Mouse (Mus musculus): ENCODE measurements around the gene Prkcd.

- no peak for TF ChIP-seq GATA1 (IDR thresholded peaks at IDR 0.05; ENCODE audit: low read length)
- TF ChIP-seq TAL1 (IDR thresholded peaks at IDR 0.05; ENCODE audit: low read length) = no peak
Measured at GRCm38 (mm10) chr14:30638009-30638408, 12.0 kb upstream of the Prkcd start.

Data from erythroblast, embryonic 14.5 days (primary cell).